Mouse (Mus musculus) myocyte (in vitro differentiated cells): Measurements from ENCODE around the gene Tcaim. TPM values are rescaled to one million over a fixed set of nuclear protein-coding genes. Genes with fewer than 3 reads are reported as not detected.

Source experiments
- H3K27me3 ChIP-seq: one replicate; pipeline ENCODE4 v1.6.1; 2011; ENCODE audit not compliant: control insufficient read depth, insufficient read depth, insufficient read length
- H3K36me3 ChIP-seq: one replicate; pipeline ENCODE4 v1.6.1; 2011; ENCODE audit not compliant: control insufficient read depth, insufficient read depth
- H3K4me2 ChIP-seq: one replicate; pipeline ENCODE4 v1.6.1; 2011; ENCODE audit warnings: low read depth, control low read depth
- H3K4me3 ChIP-seq: one replicate; pipeline ENCODE4 v1.5.1; 2011; ENCODE audit warnings: mild to moderate bottlenecking, control low read depth, moderate library complexity
- H3K79me2 ChIP-seq: one replicate; pipeline ENCODE4 v1.6.1; 2011; ENCODE audit not compliant: control insufficient read depth, insufficient read depth
- H3ac ChIP-seq: one replicate; pipeline ENCODE4 v1.6.1; 2011; ENCODE audit not compliant: control insufficient read depth, insufficient read length
- CEBPB ChIP-seq: IDR thresholded peaks from 2 replicates; pipeline ENCODE4 v1.6.1; 2011; ENCODE audit warnings: mild to moderate bottlenecking, moderate library complexity; ENCODE audit not compliant: poor library complexity, insufficient read depth, severe bottlenecking
- E2F4 ChIP-seq: IDR thresholded peaks from one replicate; pipeline ENCODE4 v1.6.1; 2011; ENCODE audit warnings: mild to moderate bottlenecking, control low read depth, moderate library complexity; ENCODE audit not compliant: insufficient read depth
- MAX ChIP-seq: IDR thresholded peaks from one replicate; pipeline ENCODE4 v1.6.1; 2011; ENCODE audit warnings: low read depth, mild to moderate bottlenecking, control low read depth
- MYOD1 ChIP-seq, 3 experiments: IDR thresholded peaks; one replicate each; pipeline ENCODE4 v1.6.1; 2011; ENCODE audit warnings: control low read depth in 2 of 3, low read depth in 2 of 3, mild to moderate bottlenecking in 2 of 3, moderate library complexity in 1 of 3; ENCODE audit not compliant: insufficient read length in 2 of 3, control insufficient read depth in 1 of 3
- MYOG ChIP-seq, 3 experiments: IDR thresholded peaks; one replicate each; pipeline ENCODE4 v1.6.1; 2011; ENCODE audit warnings: control low read depth in 2 of 3, low read depth in 2 of 3, mild to moderate bottlenecking in 2 of 3; ENCODE audit not compliant: insufficient read length in 2 of 3, control insufficient read depth in 1 of 3, insufficient read depth in 1 of 3
- POLR2A ChIP-seq: IDR thresholded peaks from one replicate; pipeline ENCODE4 v1.6.1; 2011; ENCODE audit warnings: low read depth, mild to moderate bottlenecking, control low read depth, moderate library complexity; ENCODE audit not compliant: insufficient read length
- POLR2AphosphoS2 ChIP-seq: IDR thresholded peaks from one replicate; pipeline ENCODE4 v1.6.1; 2011; ENCODE audit warnings: low read depth, control low read depth; ENCODE audit not compliant: insufficient read length
- REST ChIP-seq: IDR thresholded peaks from one replicate; pipeline ENCODE4 v1.6.1; 2011; ENCODE audit warnings: mild to moderate bottlenecking, control low read depth, moderate library complexity; ENCODE audit not compliant: insufficient read depth, insufficient read length
- SRF ChIP-seq: IDR thresholded peaks from one replicate; pipeline ENCODE4 v1.6.1; 2011; ENCODE audit warnings: low read depth; ENCODE audit not compliant: control insufficient read depth, insufficient read length
- TCF12 ChIP-seq: IDR thresholded peaks from one replicate; pipeline ENCODE4 v1.6.1; 2011; ENCODE audit warnings: mild to moderate bottlenecking, control low read depth; ENCODE audit not compliant: poor library complexity, insufficient read depth, severe bottlenecking
- TCF3 ChIP-seq: IDR thresholded peaks from one replicate; pipeline ENCODE4 v1.6.1; 2011; ENCODE audit warnings: low read depth, control low read depth; ENCODE audit not compliant: insufficient read length
- USF1 ChIP-seq: IDR thresholded peaks from one replicate; pipeline ENCODE4 v1.6.1; 2011; ENCODE audit warnings: low read depth, mild to moderate bottlenecking, control low read depth, moderate library complexity
- polyA plus RNA-seq: library from polyadenylated mRNA; unstranded; fragments of >200 nt; fragmentation: generic; extraction: Trizol; gene quantifications from one replicate; pipeline ENCODE4 v1.2.1, GENCODE M21; 2012; ENCODE audit warnings: missing spikeins

The Tcaim gene
- polyA plus RNA-seq, 1 experiment = 2.6 TPM

- H3K27me3 ChIP-seq = no peaks in the 10 kb centered on the region
- H3K4me3 ChIP-seq = no peak overlapping the region
- H3ac ChIP-seq = no peak overlapping the region
- no peak overlapping the region for H3K4me2 ChIP-seq
- H3K36me3 ChIP-seq = no peaks in the 10 kb centered on the region
- TF ChIP-seq TCF3 (no peak), POLR2A (no peak), POLR2AphosphoS2 (no peak), MAX (no peak), E2F4 (no peak), MYOG (IDR thresholded peaks at IDR 0.05; ENCODE audit: control insufficient read depth in 1 of 3, insufficient read depth in 1 of 3, insufficient read length in 2 of 3, low read depth in 2 of 3) (no peak), TCF12 (no peak), USF1 (no peak), CEBPB (no peak), MYOD1 (IDR thresholded peaks at IDR 0.05; ENCODE audit: control insufficient read depth in 1 of 3, insufficient read length in 2 of 3, low read depth in 2 of 3) (no peak), SRF (no peak), REST (no peak)
- no peaks in the 10 kb centered on the region for H3K79me2 ChIP-seq
Observed at GRCm38 (mm10) chr9:122836790-122837189, 31.5 kb downstream of the Tcaim start.

GRCm38 (mm10) chr9:122837216-122837615, 31.9 kb downstream of the Tcaim start:
- TF ChIP-seq E2F4 (no peak), MYOD1 (IDR thresholded peaks at IDR 0.05; ENCODE audit: control insufficient read depth in 1 of 3, insufficient read length in 2 of 3, low read depth in 2 of 3) (no peak), POLR2AphosphoS2 (no peak), TCF3 (no peak), REST (no peak), SRF (no peak), MAX (no peak)
- Histone ChIP-seq H3K4me2 (no peak overlapping the region), H3ac (no peak overlapping the region), H3K79me2 (no peaks in the 10 kb centered on the region), H3K27me3 (no peaks in the 10 kb centered on the region), H3K36me3 (no peaks in the 10 kb centered on the region), H3K4me3 (no peak overlapping the region)

- Histone ChIP-seq H3K79me2 (no peaks in the 10 kb centered on the region), H3K4me3 (no peak overlapping the region), H3ac (no peak overlapping the region), H3K27me3 (no peaks in the 10 kb centered on the region), H3K36me3 (no peaks in the 10 kb centered on the region), H3K4me2 (no peak overlapping the region)
- TF ChIP-seq MYOG (IDR thresholded peaks at IDR 0.05; ENCODE audit: control insufficient read depth in 1 of 3, insufficient read depth in 1 of 3, insufficient read length in 2 of 3, low read depth in 2 of 3) (no peak), POLR2A (no peak), CEBPB (no peak), TCF3 (no peak), REST (no peak), SRF (no peak), MYOD1 (IDR thresholded peaks at IDR 0.05; ENCODE audit: control insufficient read depth in 1 of 3, insufficient read length in 2 of 3, low read depth in 2 of 3) (no peak), USF1 (no peak), MAX (no peak), E2F4 (no peak), POLR2AphosphoS2 (no peak), TCF12 (no peak)
Observed at GRCm38 (mm10) chr9:122837680-122838079, 32.3 kb downstream of the Tcaim start.

- H3ac ChIP-seq = no peak within 1 kb of the TSS
- H3K27me3 ChIP-seq = no peaks in the 10 kb centered on the region
- H3K79me2 ChIP-seq = no peaks in the 10 kb centered on the region
- TF ChIP-seq TCF12 = no peak
- no peak for TF ChIP-seq SRF
- TF ChIP-seq REST = no peak
- TF ChIP-seq POLR2AphosphoS2 = no peak
- no peak for TF ChIP-seq USF1
- no peak for TF ChIP-seq MAX
- TF ChIP-seq MYOD1 (IDR thresholded peaks at IDR 0.05; ENCODE audit: control insufficient read depth in 1 of 3, insufficient read length in 2 of 3, low read depth in 2 of 3) = no peak
- TF ChIP-seq MYOG (IDR thresholded peaks at IDR 0.05; ENCODE audit: control insufficient read depth in 1 of 3, insufficient read depth in 1 of 3, insufficient read length in 2 of 3, low read depth in 2 of 3) = no peak
- no peak within 1 kb of the TSS for H3K4me3 ChIP-seq
- H3K36me3 ChIP-seq = no peaks in the 10 kb centered on the region
- no peak within 1 kb of the TSS for H3K4me2 ChIP-seq
Observed at GRCm38 (mm10) chr9:122843760-122844159, 38.4 kb downstream of the Tcaim start, which contains the start of gene Gm35549. Gene Gm35549 (minus strand): TSS chr9:122844035.

- Histone ChIP-seq H3K79me2 (no peaks in the 10 kb centered on the region), H3ac (no peak overlapping the region), H3K4me3 (no peak overlapping the region), H3K4me2 (no peak overlapping the region), H3K27me3 (no peaks in the 10 kb centered on the region), H3K36me3 (peaks cover 14% of the 10 kb centered on the region)
- TF ChIP-seq REST (no peak), MYOD1 (IDR thresholded peaks at IDR 0.05; ENCODE audit: control insufficient read depth in 1 of 3, insufficient read length in 2 of 3, low read depth in 2 of 3) (no peak), POLR2A (no peak), TCF12 (no peak), USF1 (no peak), CEBPB (no peak), MYOG (IDR thresholded peaks at IDR 0.05; ENCODE audit: control insufficient read depth in 1 of 3, insufficient read depth in 1 of 3, insufficient read length in 2 of 3, low read depth in 2 of 3) (no peak), MAX (no peak), SRF (no peak)
Observed at GRCm38 (mm10) chr9:122845621-122846020, 40.3 kb downstream of the Tcaim start.
